Mouse (Mus musculus) left cerebral cortex, postnatal 10 days (tissue): ENCODE measurements around the gene Vsig8. TPM values are rescaled to one million over a fixed set of nuclear protein-coding genes. Genes with fewer than 3 reads are reported as not detected.
A peak's percentile ranks its signal among the peaks of the same experiment; 100 is the strongest.

Experiments used
- DNase-seq, 2 experiments: peaks; one replicate each; pipeline ENCODE4 v3.0.0; 2021 to 2022; ENCODE audit warnings: low spot score in 2 of 2, mixed read lengths in 1 of 2; ENCODE audit errors: extremely low spot score in 1 of 2
- intact Hi-C: fragments of 180-260 bp; cut with DNase I; formaldehyde crosslinking; loops from one replicate; pipeline ENCODE4 v1.15.1; 2025
- total RNA-seq, 2 experiments: library from RNA; stranded (reverse); gene quantifications; 2 replicates each; pipeline ENCODE4 v1.2.3; 2021

Gene Vsig8
- 1 to 10 TPM in 1 of 2 experiments, under 1 TPM in 1; 0.53 to 1.4 TPM for total RNA-seq

- DNase-seq: no peak
- intact Hi-C loops: no loop called here
Measured at GRCm38 (mm10) chr1:172555638-172556037, at the start of gene Vsig8. Vsig8 (plus strand) TSS chr1:172555938.

- intact Hi-C loops: no loop called here
- no peak for DNase-seq
Measured at GRCm38 (mm10) chr1:172507001-172507400, 48.7 kb upstream of the Vsig8 start.

- intact Hi-C loops: no loop called here
Measured at GRCm38 (mm10) chr1:172507701-172508100, 48.0 kb upstream of the Vsig8 start.

GRCm38 (mm10) chr1:172508172-172508571, 47.6 kb upstream of the Vsig8 start:
- intact Hi-C loops: no loop called here
- no peak for DNase-seq

More at GRCm38 (mm10) chr1:172507701-172508100, 48.0 kb upstream of the Vsig8 start:
- no peak for DNase-seq

- DNase-seq: no peak
- intact Hi-C loops: no loop called here
Measured at GRCm38 (mm10) chr1:172509235-172509634, 46.5 kb upstream of the Vsig8 start.

- intact Hi-C loops: no loop called here
- no peak for DNase-seq
Measured at GRCm38 (mm10) chr1:172509983-172510382, 45.8 kb upstream of the Vsig8 start.

GRCm38 (mm10) chr1:172510421-172510972, 45.2 kb upstream of the Vsig8 start:
- intact Hi-C loops: no loop called here
- no peak for DNase-seq

GRCm38 (mm10) chr1:172512962-172513361, 42.8 kb upstream of the Vsig8 start:
- intact Hi-C loops: no loop called here
- DNase-seq: peak in 1 of 2 experiments; percentile 81

GRCm38 (mm10) chr1:172513525-172514212, 42.1 kb upstream of the Vsig8 start:
- DNase-seq: peak in 1 of 2 experiments; percentile 64
- intact Hi-C loops: no loop called here

GRCm38 (mm10) chr1:172514213-172514529, 41.6 kb upstream of the Vsig8 start:
- no peak for DNase-seq
- intact Hi-C loops: no loop called here

- DNase-seq: peak in 1 of 2 experiments; percentile 50
- intact Hi-C loops: no loop called here
Measured at GRCm38 (mm10) chr1:172514551-172515268, 41.0 kb upstream of the Vsig8 start.

- no peak for DNase-seq
- intact Hi-C loops: no loop called here
Measured at GRCm38 (mm10) chr1:172515396-172515795, 40.3 kb upstream of the Vsig8 start.

- intact Hi-C loops: no loop called here
Measured at GRCm38 (mm10) chr1:172518013-172518412, 37.7 kb upstream of the Vsig8 start.

GRCm38 (mm10) chr1:172519644-172520043, 36.1 kb upstream of the Vsig8 start:
- intact Hi-C loops: no loop called here
- DNase-seq: no peak

More at GRCm38 (mm10) chr1:172518013-172518412, 37.7 kb upstream of the Vsig8 start:
- no peak for DNase-seq

- peak; percentile 83 to 93 for DNase-seq
- intact Hi-C loops: no loop called here
Measured at GRCm38 (mm10) chr1:172520576-172521440, 34.9 kb upstream of the Vsig8 start, which contains the start of gene Cfap45. Cfap45 (plus strand) TSS chr1:172520801.

- intact Hi-C loops: no loop called here
- DNase-seq: no peak
Measured at GRCm38 (mm10) chr1:172522524-172522923, 33.2 kb upstream of the Vsig8 start.

- intact Hi-C loops: no loop called here
- no peak for DNase-seq
Measured at GRCm38 (mm10) chr1:172523699-172524101, 32.0 kb upstream of the Vsig8 start.

GRCm38 (mm10) chr1:172525027-172525764, 30.5 kb upstream of the Vsig8 start:
- intact Hi-C loops: loop anchor here (5.0 kb wide), 1 partner anchor 872 kb away; no protein-coding TSS in a partner anchor
- DNase-seq: peak in 1 of 2 experiments; percentile 56
